Mouse (Mus musculus) liver, embryonic 16.5 days (tissue): ENCODE results near the gene Gjc2. TPM values are rescaled to one million over a fixed set of nuclear protein-coding genes. Genes with fewer than 3 reads are reported as not detected.

Source experiments
- ATAC-seq: fragments of 200-750 bp; cut with Nextera tagmentation; 2 replicates; pipeline ENCODE4 v1.8.0; 2017; ENCODE audit warnings: low read depth, mild to moderate bottlenecking, moderate number of reproducible peaks, moderate library complexity
- H3K27ac ChIP-seq: fragments of 300-500 bp; sonication (generic); 2 replicates; pipeline ENCODE4 v1.5.1; 2014; ENCODE audit warnings: mild to moderate bottlenecking, low read length
- H3K27me3 ChIP-seq: fragments of 300-500 bp; sonication (generic); 2 replicates; pipeline ENCODE4 v1.6.1; 2014; ENCODE audit warnings: low read depth, low read length, mixed read lengths; ENCODE audit not compliant: control insufficient read depth, insufficient read depth
- H3K36me3 ChIP-seq: fragments of 300-500 bp; sonication (generic); 2 replicates; pipeline ENCODE4 v1.6.1; 2014; ENCODE audit warnings: mild to moderate bottlenecking; ENCODE audit not compliant: control insufficient read depth, insufficient read depth
- H3K4me1 ChIP-seq: fragments of 300-500 bp; sonication (generic); 2 replicates; pipeline ENCODE4 v1.6.1; 2014; ENCODE audit warnings: low read depth, low read length, mixed read lengths; ENCODE audit not compliant: control insufficient read depth
- H3K4me2 ChIP-seq: fragments of 300-500 bp; sonication (generic); 2 replicates; pipeline ENCODE4 v1.6.1; 2014; ENCODE audit warnings: low read depth, low read length, mixed read lengths
- H3K4me3 ChIP-seq: fragments of 300-500 bp; sonication (generic); 2 replicates; pipeline ENCODE4 v1.5.1; 2014; ENCODE audit warnings: low read depth, mild to moderate bottlenecking, low read length
- H3K9ac ChIP-seq: fragments of 300-500 bp; sonication (generic); 2 replicates; pipeline ENCODE4 v1.6.1; 2014; ENCODE audit warnings: low read depth, low read length
- H3K9me3 ChIP-seq: fragments of 300-500 bp; sonication (generic); replicated peaks from 2 replicates; pipeline ENCODE4 v1.6.1; 2016; ENCODE audit warnings: low read length; ENCODE audit not compliant: control insufficient read depth
- WGBS: fragments of 180-500 bp; shearing (Covaris S2); extraction: QIAGEN DNeasy Blood & Tissue Kit; methylation state at CpG from one replicate; pipeline ENCODE4 v1.1.7; 2014; ENCODE audit not compliant: insufficient replicate concordance; 5-methylcytosine and 5-hydroxymethylcytosine counted together
- polyA plus RNA-seq: library from polyadenylated mRNA; unstranded; fragments of >200 nt; fragmentation: Nextera tagmentation; extraction: Ambion mirVana; gene quantifications from 2 replicates; pipeline ENCODE4 v1.2.1, GENCODE M21; 2015

The Gjc2 gene
- polyA plus RNA-seq, 1 experiment from 2014 or later: 0.20 TPM

DNA sequence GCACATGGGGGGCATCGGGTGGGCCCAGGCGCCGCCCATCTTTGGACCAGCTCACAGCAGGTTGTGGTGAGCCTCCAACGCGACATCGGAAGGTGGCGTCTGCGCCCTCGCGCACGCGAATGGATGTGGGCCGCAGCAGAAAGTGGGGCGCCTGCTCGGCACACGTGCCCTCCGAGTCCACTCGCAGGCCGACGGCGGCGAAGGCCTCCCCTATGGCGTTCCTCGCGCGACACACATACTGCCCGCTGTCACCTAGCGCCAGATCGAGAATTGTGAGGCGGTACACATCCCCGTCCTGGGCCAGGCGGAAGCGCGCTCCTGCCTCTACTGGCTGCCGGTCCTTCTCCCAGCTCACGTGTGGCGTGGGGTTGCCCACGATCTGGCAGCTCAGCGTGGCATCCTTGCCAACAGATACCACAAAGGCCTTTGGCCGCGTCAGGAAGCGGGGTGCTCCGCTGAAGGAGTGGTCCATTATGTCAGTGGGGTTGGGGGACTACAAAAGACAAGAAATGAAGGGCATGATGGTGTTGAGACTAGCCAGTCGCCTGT, 47.0 kb downstream of the Gjc2 start, which contains the start of gene Obscn:
Gene Obscn, minus strand, starts transcription at position 499 of the 549 bp plus-strand sequence.
- Histone ChIP-seq H3K27me3 (peaks cover 46% of the 10 kb centered on the region), H3K9ac (no peak within 1 kb of the TSS), H3K4me2 (no peak within 1 kb of the TSS), H3K27ac (no peak within 1 kb of the TSS), H3K36me3 (no peaks in the 10 kb centered on the region), H3K4me1 (no peaks in the 10 kb centered on the region), H3K4me3 (no peak within 1 kb of the TSS), H3K9me3 (no peaks in the 10 kb centered on the region)
- WGBS: 17% methylated on average over 44 of the region's 44 CpGs
- ATAC-seq: no peak

DNA sequence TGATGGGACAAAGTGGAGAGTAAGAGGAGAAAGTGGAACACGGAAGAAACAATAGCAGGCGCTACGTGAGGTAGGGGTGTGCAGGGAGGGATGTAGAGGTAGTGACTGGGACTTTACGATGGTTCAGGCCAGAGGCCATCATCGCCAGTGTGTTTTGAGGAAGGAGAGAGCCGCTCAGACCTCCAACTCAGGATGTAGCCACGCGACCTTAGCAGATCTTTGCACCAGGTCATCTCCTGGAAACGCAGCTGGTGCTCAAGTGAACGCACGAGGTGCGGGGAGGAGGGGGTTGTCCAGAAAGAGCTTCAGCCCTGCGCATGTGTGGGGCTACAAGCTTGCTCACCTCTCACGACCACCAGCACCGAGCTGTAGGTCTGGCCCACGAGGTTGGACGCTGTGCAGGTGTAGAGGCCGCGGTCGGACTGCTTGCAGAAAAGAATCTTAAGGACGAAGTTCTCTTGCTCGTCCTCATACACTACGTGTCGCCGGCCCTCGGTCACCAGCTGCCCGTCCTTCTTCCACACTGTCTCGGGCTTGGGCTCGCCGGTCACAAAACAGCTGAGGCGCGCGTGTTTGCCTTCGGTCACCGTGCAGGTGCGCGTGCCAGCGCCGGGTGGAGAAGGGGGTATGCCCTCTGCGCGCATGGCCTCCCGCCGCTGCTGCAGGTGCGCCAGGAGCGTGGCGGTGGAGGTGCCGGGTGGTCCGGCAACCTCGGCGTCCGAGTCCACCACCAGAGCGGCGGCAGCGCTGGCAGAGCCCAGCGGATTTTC, 47.8 kb downstream of the Gjc2 start:
- Histone ChIP-seq H3K4me2 (no peak overlapping the region), H3K27ac (no peak overlapping the region), H3K9me3 (no peaks in the 10 kb centered on the region), H3K4me1 (no peaks in the 10 kb centered on the region), H3K9ac (no peak overlapping the region), H3K4me3 (no peak overlapping the region), H3K36me3 (no peaks in the 10 kb centered on the region), H3K27me3 (peaks cover 46% of the 10 kb centered on the region)
- 9% methylated on average over 55 of the region's 55 CpGs for WGBS
- no peak for ATAC-seq

DNA sequence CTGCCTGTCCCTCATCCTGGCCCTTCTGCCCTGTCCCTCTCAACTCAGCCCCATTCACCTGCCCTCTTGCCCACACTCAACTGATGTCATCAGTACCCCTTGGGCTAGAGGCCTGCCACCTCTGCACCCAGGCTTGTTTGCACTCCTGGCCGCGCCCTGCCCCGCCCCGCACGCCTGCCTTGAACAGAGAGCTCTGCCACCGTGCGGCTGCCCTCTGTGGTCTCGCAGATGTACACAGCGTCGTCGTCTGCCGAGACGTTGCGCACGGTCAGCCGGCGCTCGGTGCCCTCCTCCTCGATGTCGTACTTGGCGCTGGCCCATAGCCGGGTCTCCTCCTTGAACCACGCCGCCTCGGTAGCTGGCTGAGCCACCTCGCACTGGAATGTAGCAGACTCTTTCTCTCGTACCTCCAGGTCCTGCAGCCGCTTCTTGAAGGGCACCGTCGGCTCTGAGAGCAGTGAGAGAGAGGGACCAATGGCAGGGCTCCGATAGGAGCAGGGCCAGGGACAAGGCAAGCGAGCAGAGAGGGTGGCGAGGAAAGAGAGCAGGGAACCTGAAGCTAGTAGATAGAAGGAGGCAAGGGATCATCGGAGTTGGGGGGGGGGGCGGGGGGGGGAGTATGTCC, 48.5 kb downstream of the Gjc2 start:
- Histone ChIP-seq H3K9me3 (no peaks in the 10 kb centered on the region), H3K4me2 (no peak overlapping the region), H3K4me3 (no peak overlapping the region), H3K27ac (no peak overlapping the region), H3K4me1 (no peaks in the 10 kb centered on the region), H3K27me3 (peaks cover 46% of the 10 kb centered on the region), H3K36me3 (no peaks in the 10 kb centered on the region), H3K9ac (no peak overlapping the region)
- 4% methylated on average over 34 of the region's 35 CpGs for WGBS
- ATAC-seq: no peak

- peaks cover 38% of the 10 kb centered on the region for H3K27me3 ChIP-seq
- H3K4me2 ChIP-seq: no peak overlapping the region
- H3K9me3 ChIP-seq: no peaks in the 10 kb centered on the region
- H3K4me3 ChIP-seq: no peak overlapping the region
- 58% methylated on average over 2 of the region's 3 CpGs for WGBS
- H3K9ac ChIP-seq: no peak overlapping the region
- no peaks in the 10 kb centered on the region for H3K4me1 ChIP-seq
- no peak overlapping the region for H3K27ac ChIP-seq
- no peak for ATAC-seq
- H3K36me3 ChIP-seq: no peaks in the 10 kb centered on the region
Measured at GRCm38 (mm10) chr11:59132065-59132464, 50.9 kb downstream of the Gjc2 start.

- no peak overlapping the region for H3K27ac ChIP-seq
- H3K4me1 ChIP-seq: no peaks in the 10 kb centered on the region
- peaks cover 32% of the 10 kb centered on the region for H3K27me3 ChIP-seq
- no peak for ATAC-seq
- H3K36me3 ChIP-seq: no peaks in the 10 kb centered on the region
- H3K4me2 ChIP-seq: no peak overlapping the region
- WGBS: 60% methylated on average over 18 of the region's 18 CpGs
- no peak overlapping the region for H3K4me3 ChIP-seq
- no peak overlapping the region for H3K9ac ChIP-seq
- H3K9me3 ChIP-seq: no peaks in the 10 kb centered on the region
Measured at GRCm38 (mm10) chr11:59131348-59131919, 51.6 kb downstream of the Gjc2 start.

GRCm38 (mm10) chr11:59130782-59131181, 52.2 kb downstream of the Gjc2 start:
- no peak for ATAC-seq
- 68% methylated on average over 9 of the region's 9 CpGs for WGBS
- Histone ChIP-seq H3K36me3 (no peaks in the 10 kb centered on the region), H3K9me3 (no peaks in the 10 kb centered on the region), H3K4me2 (no peak overlapping the region), H3K27ac (no peak overlapping the region), H3K27me3 (peaks cover 26% of the 10 kb centered on the region), H3K4me3 (no peak overlapping the region), H3K9ac (no peak overlapping the region), H3K4me1 (no peaks in the 10 kb centered on the region)

Other genes with a start within 250 kb of the Gjc2 start
- gene Rnf187, start 244.3 kb downstream of the Gjc2 start, polyA plus RNA-seq: 74.5 and 81.7 TPM in 2 replicates
- 17.9 and 22.4 TPM in 2 replicates for gene Hist3h2ba, start 234.3 kb downstream of the Gjc2 start, polyA plus RNA-seq
- 21.2 and 24.4 TPM in 2 replicates for gene Hist3h2a, start 228.5 kb downstream of the Gjc2 start, polyA plus RNA-seq
- 0.15 and 0.19 TPM in 2 replicates for gene Trim17, start 228.5 kb downstream of the Gjc2 start, polyA plus RNA-seq
- gene Trim11, start 205.1 kb downstream of the Gjc2 start, polyA plus RNA-seq: 8.2 and 8.7 TPM in 2 replicates
- gene Obscn, start 46.8 kb downstream of the Gjc2 start, polyA plus RNA-seq: 0.12 and 0.34 TPM in 2 replicates
- gene Iba57, start 19.5 kb downstream of the Gjc2 start, polyA plus RNA-seq: 12.8 and 13.3 TPM in 2 replicates
- gene Guk1, start 9.0 kb upstream of the Gjc2 start, polyA plus RNA-seq: 55.0 TPM in 2 replicates
- gene Mrpl55, start 19.3 kb upstream of the Gjc2 start, polyA plus RNA-seq: 43.1 and 44.3 TPM in 2 replicates
- gene 2310033P09Rik, start 25.1 kb upstream of the Gjc2 start, polyA plus RNA-seq: 14.6 and 15.1 TPM in 2 replicates
- gene Arf1, start 45.1 kb upstream of the Gjc2 start, polyA plus RNA-seq: 251 and 257 TPM in 2 replicates
- gene Wnt3a, start 107.5 kb upstream of the Gjc2 start, polyA plus RNA-seq: not detected in 2 replicates
- 0.22 and 0.32 TPM in 2 replicates for gene Wnt9a, start 123.7 kb upstream of the Gjc2 start, polyA plus RNA-seq
- not detected in 2 replicates for gene Prss38, start 192.4 kb upstream of the Gjc2 start, polyA plus RNA-seq